Mouse (Mus musculus): ENCODE results near the gene Fchsd2.
"Not testable (repeated sequence)": the region's sequence is repeated elsewhere in the genome, so short reads cannot be mapped to it uniquely, and the experiment has no call there.

The Fchsd2 gene

GRCm38 (mm10) chr7:101113410-101113809 is 20.7 kb downstream of the Fchsd2 start:
- DNase-seq (ENCODE audit: low spot score in 2 of 2), result no peak

GRCm38 (mm10) chr7:101114328-101114727 is 21.7 kb downstream of the Fchsd2 start:
- DNase-seq (ENCODE audit: low spot score in 2 of 2), result no peak

- DNase-seq (ENCODE audit: low spot score in 2 of 2), result no peak
Observed at GRCm38 (mm10) chr7:101119391-101119790, 26.7 kb downstream of the Fchsd2 start.

- DNase-seq (ENCODE audit: low spot score in 2 of 2), result no peak
Observed at GRCm38 (mm10) chr7:101123579-101124347, 31.1 kb downstream of the Fchsd2 start.

GRCm38 (mm10) chr7:101127737-101128136 is 35.1 kb downstream of the Fchsd2 start:
- no peak for DNase-seq (ENCODE audit: low spot score in 2 of 2)

- DNase-seq (ENCODE audit: low spot score in 2 of 2), result no peak
Observed at GRCm38 (mm10) chr7:101128536-101128935, 35.9 kb downstream of the Fchsd2 start.

- no peak for DNase-seq (ENCODE audit: low spot score in 2 of 2)
Observed at GRCm38 (mm10) chr7:101130646-101131045, 38.0 kb downstream of the Fchsd2 start.

GRCm38 (mm10) chr7:101131281-101131680 is 38.6 kb downstream of the Fchsd2 start:
- no peak for DNase-seq (ENCODE audit: low spot score in 2 of 2)

GRCm38 (mm10) chr7:101133591-101133990 is 40.9 kb downstream of the Fchsd2 start:
- no peak for DNase-seq (ENCODE audit: low spot score in 2 of 2)

- no peak for DNase-seq (ENCODE audit: low spot score in 2 of 2)
Observed at GRCm38 (mm10) chr7:101134117-101134516, 41.5 kb downstream of the Fchsd2 start.

- no peak for DNase-seq (ENCODE audit: low spot score in 2 of 2)
Observed at GRCm38 (mm10) chr7:101138819-101139218, 46.2 kb downstream of the Fchsd2 start.

- no peak for DNase-seq (ENCODE audit: low spot score in 2 of 2)
Observed at GRCm38 (mm10) chr7:101142907-101143306, 50.2 kb downstream of the Fchsd2 start.

- DNase-seq (ENCODE audit: low spot score in 2 of 2), result no peak
Observed at GRCm38 (mm10) chr7:101144222-101144621, 51.6 kb downstream of the Fchsd2 start.

- no peak for DNase-seq (ENCODE audit: low spot score in 2 of 2)
Observed at GRCm38 (mm10) chr7:101149039-101149438, 56.4 kb downstream of the Fchsd2 start.

- not testable (repeated sequence) for DNase-seq (ENCODE audit: low spot score in 2 of 2)
Observed at GRCm38 (mm10) chr7:101154883-101155282, 62.2 kb downstream of the Fchsd2 start.

- no peak for DNase-seq (ENCODE audit: low spot score in 2 of 2)
Observed at GRCm38 (mm10) chr7:101155284-101155683, 62.6 kb downstream of the Fchsd2 start.

- no peak for DNase-seq (ENCODE audit: low spot score in 2 of 2)
Observed at GRCm38 (mm10) chr7:101160266-101160665, 67.6 kb downstream of the Fchsd2 start.

- no peak for DNase-seq (ENCODE audit: low spot score in 2 of 2)
Observed at GRCm38 (mm10) chr7:101162781-101163180, 70.1 kb downstream of the Fchsd2 start.

- DNase-seq (ENCODE audit: low spot score in 2 of 2), result no peak
Observed at GRCm38 (mm10) chr7:101163878-101164277, 71.2 kb downstream of the Fchsd2 start.

- DNase-seq (ENCODE audit: low spot score in 2 of 2), result no peak
Observed at GRCm38 (mm10) chr7:101166568-101166967, 73.9 kb downstream of the Fchsd2 start.

- DNase-seq (ENCODE audit: low spot score in 2 of 2), result no peak
Observed at GRCm38 (mm10) chr7:101170482-101170881, 77.8 kb downstream of the Fchsd2 start.

- no peak for DNase-seq (ENCODE audit: low spot score in 2 of 2)
Observed at GRCm38 (mm10) chr7:101171002-101171401, 78.3 kb downstream of the Fchsd2 start.

GRCm38 (mm10) chr7:101173331-101173730 is 80.7 kb downstream of the Fchsd2 start:
- no peak for DNase-seq (ENCODE audit: low spot score in 2 of 2)

GRCm38 (mm10) chr7:101178751-101179150 is 86.1 kb downstream of the Fchsd2 start:
- no peak for DNase-seq (ENCODE audit: low spot score in 2 of 2)

All from right cerebral cortex, postnatal 36 days (tissue).